Mouse (Mus musculus) kidney, postnatal 25 days (tissue): ENCODE data around the gene Dop1b.

Experiments used
- DNase-seq, 2 experiments: peaks; one replicate each; pipeline ENCODE4 v3.0.0; 2021; ENCODE audit warnings: mixed read lengths in 2 of 2

Gene Dop1b

DNA sequence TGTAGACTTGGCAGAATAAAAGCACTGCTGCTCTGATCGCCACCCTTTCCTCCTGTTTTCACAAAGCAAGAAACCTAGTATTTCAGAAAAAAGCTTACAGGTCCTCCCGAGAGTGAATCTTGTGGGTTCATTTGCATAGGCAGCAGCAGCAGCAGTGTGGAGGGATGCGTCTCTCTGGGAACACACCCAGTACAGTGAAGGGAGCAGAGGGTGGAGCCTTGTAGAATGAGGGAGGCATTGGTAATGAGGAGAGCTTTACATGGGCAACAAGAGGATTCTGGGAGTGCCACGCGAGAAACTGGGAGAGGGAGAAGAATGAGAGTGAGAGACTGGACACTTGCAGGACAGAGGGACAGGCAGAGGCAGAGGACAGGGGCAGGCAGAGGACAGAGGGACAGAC is 2.7 kb downstream of the Dop1b start:
- DNase-seq: no peak

DNA sequence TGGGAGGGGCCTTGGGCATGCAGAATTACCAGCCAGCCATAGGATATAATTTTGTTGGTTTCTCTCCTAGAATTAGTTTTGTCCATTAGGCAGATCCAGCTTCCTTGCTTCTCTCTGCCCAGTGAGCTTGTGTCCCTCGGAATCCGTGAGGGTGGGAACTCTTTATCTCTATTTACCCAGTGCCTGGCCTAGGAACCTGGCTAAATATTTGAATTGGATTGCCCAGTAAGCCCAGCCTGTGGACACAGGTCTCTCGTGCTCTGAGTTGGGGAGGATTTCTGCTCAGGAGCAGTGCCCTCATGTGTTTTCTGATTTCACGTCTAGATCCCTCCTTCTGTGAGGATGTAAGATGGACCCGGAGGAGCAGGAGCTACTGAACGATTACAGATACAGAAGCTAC is 4.1 kb downstream of the Dop1b start:
- DNase-seq: no peak

DNA sequence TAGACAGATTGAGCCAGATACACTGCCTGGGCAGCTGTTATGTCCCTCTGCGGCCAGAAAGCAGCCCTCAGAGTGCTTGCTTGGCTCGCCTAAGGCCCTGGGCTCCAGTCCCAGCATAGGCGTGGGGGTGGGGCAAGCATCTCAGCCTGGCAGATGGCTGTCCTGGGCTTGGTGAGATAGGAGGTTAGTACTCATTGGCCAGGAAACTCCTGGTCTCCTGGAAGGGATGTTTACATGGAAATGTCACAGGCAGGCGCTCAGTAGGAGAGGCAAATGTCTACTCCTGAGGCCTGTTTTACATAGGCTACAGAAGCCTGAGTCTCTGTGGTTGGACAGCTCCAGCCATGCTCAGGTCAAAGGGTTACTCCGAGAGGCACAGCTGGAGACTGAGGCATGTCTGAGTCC is 5.6 kb downstream of the Dop1b start:
- DNase-seq: peak; percentile 25 to 53

DNA sequence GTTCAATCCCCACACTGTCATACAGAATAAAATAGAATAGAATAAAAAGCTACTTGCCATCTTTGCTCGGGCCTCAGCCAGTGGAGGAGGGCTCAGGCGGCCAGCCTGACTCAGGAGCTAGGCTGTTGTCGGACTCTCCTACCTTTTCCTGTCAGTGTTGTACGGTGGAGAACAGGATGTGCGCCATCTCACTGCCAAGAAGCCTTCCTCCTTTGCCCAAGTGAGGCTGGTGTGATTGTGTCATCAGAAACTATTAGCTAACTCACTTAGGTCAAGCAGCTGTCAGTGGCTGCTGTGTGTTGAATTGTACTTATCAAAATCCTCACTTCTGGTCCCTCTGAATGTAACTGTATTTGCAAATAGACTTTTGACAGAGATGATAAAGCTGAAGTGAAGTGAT is 10.1 kb downstream of the Dop1b start:
- DNase-seq: no peak

DNA sequence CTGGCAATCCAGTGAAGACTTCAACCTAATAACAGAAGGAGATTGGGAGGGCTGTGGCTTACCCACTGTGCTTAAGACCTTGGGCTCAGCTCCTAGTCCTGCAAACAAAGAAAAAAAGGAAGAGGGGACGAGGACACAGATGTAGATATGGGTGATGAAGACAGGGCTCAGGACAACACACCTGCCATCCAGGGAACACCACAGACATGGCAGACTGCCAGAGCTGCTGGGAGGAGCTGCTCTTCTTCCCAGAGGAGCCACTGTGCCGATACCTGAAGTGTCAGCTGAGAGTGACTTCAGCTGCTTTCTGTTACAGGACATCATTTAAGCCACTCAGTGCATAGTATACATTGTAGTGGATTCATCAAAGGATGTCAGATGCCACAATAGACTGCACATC is 10.8 kb downstream of the Dop1b start:
- DNase-seq: no peak

DNA sequence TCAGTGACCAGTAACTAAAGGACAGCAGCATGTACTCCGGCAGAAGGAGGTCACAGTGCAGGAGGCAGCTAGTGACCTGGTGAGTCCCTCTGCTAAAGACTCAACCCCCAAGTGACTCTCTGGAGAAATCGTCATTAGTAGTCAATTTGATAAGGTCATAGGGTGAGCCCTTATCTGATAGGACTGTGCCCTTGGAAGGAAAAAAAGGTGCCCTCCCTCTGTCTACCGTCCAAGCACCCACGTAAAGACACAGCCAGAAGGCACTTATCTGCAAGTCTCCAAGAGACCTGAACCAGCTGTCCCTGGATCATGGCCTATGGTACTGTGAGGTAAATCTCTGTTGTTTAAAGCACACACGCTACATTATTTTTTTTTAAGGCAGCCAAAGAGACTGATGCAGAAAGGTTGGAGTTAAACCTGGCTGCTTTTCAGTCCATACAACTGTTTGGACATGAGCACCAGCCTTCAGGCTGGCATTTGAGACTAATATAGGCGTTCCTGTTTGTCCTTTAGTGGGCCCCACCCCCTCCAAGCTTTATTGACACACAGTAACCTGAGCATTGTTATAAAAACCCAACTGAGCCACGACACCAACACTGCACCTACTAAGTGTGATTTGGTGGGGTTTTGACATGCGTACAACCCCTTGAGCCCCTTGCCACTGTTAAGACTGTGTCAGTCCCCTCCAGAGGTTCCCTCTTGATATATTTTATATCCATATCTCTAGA is 13.9 kb downstream of the Dop1b start:
- no peak for DNase-seq

DNA sequence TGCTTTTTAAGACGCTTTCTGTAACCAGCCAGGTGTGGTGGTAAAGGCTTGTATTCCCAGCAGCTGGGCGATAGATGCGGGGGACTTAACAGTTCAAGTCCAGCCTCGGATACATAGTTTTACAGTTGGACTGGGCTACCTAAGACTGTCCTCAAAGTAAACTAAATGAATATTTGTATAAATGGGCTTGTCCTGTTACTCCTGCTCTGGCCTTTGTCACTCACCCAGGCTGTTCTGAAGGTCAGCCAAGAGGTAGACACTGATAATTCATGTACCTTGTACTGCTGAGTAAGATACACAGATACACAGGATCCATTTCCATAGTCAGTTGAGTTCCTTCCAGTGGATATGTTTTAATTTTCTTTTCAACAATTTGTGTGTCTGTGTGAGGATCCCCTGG is 14.5 kb downstream of the Dop1b start:
- DNase-seq: no peak

DNA sequence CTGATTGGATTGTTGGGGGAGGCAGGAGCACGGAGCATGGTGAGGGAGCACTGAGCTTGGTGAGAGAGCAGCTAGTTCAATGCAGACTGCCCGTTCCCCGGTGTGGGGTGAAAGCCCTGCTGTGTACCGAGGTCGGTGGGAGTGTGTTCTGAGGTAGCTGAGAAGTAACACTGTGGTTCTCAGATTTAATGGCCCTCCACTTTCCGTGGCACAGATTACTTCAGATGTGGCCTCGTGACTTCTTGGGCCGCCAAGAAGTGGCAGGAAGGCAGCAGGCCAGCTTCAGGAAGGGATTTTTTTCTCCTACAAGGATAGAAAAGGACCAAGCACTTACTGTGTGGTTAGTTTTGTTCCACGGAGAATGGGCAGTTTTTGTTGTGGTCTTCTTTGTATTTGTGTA is 17.0 kb downstream of the Dop1b start:
- DNase-seq: no peak

DNA sequence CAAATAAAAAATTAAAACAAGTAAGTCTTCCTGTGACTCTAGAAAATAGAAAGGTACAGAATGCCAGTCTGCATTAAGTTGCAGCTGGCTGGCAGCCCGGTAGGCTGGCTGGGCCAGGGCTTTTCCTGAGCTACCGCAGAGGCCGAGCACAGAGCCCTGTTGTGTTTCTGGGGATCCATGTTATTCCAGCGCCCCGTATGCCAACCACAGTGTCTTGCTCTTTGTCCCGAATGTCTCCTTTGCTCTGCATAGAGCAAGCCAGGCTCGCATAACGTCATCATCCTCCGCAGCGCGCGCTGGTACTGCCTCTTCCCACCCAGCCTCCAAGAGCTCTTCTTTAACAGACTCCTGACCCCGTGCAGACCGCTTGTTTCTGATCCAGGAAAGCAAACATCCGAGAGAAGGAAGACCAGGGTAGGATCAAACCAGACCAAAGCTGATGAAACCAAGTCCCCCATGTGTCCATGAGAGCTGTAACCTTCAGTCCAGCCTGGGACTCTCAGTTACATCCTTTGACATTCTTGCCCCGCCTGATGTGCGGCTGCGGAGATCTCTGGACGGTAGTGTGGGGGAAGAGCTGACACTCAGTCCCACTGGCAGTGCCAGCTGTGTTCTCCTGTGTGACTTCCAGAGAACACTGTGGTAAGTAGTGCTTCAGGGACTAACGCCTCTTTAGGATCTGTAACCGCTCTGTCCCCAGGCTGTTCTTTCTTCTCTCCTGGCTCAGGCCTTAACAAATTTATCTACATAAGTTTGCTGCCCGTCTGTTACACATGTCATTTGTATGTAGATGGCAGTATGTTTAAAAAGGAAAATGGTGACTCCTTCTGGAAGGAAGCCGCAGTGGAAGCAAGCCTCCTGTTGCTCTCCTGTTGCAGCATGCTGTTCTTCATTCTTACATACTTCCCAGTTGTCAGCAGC is 18.4 kb downstream of the Dop1b start:
- no peak for DNase-seq

DNA sequence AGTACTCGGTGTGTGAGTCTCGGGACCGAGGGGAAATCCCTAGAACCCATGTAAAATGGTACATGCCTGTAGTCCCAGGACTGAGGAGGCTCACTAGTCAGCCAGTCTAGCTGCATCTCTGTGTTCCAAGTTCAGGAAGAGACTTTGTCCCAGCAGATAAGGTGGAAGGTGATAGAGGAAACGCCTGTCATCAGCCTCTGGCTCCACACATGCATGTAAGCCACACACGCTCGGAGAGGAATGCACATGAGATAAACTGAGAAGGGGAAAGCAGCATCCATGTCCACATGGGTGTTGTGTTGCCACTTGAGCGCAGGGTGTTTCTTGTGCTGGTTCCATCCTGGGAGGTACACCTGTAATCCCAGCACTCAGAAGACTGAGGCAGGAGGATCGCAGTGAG is 19.6 kb downstream of the Dop1b start:
- DNase-seq: no peak

DNA sequence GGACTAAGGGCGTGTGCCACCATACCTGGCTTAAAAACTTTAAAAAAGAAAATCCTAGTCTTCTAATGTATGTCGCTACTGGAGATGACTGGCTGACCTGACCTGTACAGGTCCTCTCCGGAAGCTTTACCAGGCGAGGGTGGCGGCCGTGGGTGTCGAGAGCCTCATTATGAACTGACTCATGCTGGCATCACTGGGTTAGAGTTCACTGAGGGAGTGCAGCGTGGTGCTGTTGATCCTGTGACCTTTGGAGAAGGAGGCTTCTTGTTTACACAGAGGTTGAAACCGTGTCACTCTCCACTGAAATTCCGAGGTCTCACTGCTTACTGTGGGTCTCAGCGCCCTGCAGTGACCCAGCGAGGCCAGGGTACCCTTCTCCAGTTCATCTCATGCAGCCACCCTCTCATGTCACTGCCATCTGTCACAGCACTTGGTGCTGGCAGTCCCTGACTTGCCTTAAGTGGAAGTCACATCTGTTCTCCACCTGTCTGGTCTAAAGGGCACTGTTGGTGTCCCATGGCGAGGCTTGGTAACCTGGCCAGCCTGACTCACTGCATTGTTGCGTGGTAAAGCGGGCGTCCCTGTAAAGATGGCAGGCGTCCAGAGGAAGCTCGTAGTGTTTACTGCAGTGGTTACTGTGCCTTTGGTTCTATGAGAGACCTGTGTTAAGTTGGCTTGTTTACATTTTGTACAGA is 21.3 kb downstream of the Dop1b start:
- no peak for DNase-seq

DNA sequence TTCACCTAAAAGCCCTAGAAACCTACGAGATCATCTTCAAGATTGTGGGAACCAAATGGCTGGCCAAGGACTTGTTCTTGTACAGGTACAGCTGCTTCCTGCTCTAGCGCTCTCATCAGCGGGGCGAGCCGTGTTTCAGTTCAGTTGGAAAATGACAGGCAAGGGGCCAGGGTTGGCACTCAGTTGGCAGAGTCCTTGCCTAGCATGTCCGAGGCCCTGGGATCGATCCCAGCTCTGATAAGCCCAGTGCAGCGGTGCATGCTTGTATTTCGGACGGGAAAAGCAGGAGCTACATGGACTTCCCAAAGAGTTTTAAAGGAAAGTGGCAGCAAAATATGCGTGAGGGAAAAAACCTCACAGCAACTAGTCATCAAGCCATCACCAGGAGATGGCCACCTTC is 27.5 kb downstream of the Dop1b start:
- no peak for DNase-seq

DNA sequence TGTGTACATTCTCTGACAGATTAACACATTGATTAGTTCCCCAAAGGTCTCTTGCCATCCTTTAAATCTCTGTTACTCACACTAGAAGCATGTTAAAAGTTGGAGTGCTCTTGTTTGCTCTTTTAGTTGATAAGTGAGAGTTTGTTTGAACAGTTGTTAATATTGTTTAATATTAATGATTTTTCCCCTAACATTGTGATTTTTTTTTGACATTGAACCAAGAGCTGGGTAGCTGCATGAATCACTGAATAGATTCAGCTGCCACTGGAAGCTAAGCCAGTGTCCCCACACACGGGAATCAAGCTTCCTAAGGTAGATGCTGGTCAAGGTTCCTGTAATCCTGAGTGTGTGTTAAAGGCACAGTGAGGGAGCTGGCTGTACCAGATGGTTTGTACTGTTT is 31.2 kb downstream of the Dop1b start:
- no peak for DNase-seq

DNA sequence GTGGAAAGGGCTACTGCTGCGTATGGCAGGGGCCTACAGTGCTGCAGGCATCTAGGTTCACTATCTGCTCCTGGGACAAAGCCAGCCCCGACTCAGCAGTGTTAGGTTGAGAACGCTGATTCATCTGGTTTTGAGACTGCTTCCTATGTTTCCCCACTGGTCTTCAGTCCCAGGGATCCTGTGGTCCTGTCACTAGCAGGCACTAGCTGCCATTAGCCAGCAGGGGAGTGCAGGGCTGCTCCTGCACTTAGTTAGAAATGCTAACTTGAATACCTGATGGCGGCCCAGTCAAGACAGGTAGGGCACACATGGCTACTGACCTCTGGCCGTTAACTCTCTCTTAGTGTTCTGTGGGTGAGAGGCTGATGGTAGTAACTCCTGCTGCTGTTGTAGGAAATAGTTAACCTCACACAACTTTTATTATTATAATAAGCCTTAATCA is 32.4 kb downstream of the Dop1b start:
- peak in 1 of 2 experiments; percentile 26 for DNase-seq

DNA sequence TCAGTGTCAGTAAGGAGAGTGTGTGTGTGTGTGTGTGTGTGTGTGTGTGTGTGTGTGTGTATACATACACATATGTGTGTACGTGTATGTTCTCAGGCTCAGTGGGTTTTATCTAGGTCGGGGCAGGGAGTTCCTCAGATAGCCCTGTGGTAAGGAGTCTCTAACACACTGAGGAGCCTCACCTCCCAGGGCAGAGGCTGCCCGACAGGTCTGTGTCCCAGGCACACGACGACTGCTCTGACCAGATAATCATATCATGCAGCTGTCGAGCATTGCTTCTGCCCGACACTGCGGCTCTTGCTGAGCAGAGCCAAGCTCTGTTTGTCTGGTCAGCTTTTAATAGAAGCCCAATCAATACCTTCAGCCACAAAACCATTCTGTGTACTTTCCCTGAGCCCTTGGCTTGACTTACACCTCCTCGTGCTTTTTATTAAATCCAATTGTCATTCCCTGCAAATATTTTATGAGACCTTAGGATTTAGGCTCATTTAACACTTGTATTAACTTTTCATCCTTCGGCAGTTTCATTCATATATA is 33.2 kb downstream of the Dop1b start:
- DNase-seq: no peak

DNA sequence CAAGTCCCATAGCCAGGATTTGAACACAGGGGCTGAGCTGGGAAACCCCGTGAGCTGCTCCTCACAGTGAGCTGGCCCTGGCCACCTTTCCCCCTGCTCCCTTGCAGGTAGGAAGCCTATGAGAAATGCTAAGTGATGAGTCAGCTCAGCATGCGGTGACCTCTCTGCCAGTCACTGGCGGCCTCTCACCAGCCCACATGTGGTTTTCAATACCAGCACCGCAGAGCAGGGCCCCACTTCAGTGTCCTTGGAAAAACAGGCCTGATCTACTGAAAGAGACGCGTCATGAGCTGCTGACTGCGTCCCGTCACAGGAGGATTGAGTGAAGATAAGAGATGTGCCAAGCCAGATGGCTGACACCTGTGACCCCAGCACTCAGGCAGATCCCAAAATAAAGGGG is 34.7 kb downstream of the Dop1b start:
- DNase-seq: no peak

DNA sequence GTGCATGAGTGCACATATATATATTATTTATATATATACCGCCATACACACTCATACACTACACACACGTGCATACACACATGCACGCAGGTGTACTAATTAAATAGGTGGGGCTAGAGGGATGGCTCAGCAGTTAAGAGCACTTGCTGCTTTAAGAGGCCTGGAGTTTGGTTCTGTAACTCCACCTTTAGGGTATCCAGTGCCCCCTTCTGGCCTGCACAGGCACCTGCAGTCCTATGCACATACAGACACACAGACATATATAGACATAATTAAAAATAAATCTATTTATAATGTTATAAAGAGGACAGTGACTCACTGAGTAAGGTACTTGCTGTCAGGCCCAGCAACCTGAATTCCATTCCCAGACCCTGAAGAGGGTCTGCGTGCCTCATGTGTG is 35.3 kb downstream of the Dop1b start:
- DNase-seq: peak in 1 of 2 experiments; percentile 5

DNA sequence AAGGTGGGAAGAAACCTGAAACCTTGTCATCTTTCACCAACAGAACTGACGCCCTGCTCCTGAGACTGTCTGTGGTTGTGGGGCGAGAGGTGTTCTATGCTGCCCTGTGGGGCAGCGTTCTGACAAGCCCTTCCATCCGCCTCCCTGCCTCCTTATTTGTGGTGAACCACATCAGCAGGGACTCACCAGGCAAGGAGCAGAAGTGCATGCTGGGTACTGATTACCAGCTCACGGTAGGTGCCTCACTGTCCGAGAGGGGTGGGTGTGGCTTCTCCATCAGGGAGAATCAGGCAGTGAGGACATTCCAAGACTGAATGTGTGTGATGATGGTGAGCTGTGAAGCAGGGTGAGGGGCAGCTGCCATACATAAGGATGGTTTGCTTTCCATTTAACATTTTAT is 35.7 kb downstream of the Dop1b start:
- no peak for DNase-seq

DNA sequence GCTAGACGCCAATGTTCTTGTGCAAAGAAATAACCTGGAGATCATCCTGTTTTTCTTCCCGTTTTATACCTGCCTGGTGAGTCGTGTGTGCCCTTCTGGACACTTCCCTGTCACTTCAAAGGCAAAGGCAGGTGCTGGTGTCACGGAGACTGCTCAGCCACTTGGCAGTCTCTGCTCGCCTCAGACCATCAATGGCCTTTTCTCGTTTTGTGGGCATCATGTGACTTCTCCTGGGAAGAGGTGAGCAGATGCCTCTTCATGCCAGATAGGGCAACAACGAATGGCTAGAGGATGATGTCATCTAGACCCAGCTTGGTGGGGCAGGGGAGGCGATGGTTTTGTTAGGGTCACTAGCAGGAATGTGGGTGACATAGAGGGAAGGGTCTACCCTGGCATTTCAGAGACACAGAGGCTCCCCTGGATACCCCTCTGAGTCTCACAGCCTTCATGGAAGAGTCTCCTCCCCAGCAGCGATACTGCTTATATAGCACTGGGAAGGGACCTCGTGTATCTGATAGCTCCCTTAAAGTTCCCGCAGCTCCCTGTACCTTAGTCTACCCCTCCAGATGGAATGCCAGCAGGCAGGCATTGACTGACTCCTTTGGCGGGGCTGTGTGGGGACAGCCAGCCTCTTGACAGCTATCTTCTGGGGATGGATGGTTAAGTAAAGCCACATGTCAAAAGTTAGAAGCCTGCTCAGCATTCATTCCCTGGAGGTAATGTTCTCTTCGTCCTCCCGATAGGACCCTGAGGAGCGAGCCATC is 37.6 kb downstream of the Dop1b start:
- no peak for DNase-seq

DNA sequence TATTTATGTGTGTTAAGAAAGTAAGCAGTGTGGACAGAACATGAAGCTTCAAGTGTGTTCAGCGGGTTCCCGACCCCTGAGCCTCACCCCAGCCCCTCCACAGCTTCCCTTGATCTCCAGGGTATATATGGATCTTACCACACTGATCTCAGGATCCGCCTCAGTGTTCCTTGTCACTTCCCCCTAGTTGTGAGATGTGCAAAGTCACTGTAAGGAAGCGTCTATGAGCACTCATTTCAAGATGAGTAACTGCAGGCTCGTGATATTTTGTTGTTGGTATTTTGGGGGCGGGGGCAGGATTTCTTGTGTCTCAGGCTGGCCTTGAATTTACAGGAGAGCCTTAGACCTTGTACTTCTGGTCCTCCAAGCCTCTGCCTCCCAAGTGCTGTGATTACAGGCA is 38.8 kb downstream of the Dop1b start:
- DNase-seq: no peak

DNA sequence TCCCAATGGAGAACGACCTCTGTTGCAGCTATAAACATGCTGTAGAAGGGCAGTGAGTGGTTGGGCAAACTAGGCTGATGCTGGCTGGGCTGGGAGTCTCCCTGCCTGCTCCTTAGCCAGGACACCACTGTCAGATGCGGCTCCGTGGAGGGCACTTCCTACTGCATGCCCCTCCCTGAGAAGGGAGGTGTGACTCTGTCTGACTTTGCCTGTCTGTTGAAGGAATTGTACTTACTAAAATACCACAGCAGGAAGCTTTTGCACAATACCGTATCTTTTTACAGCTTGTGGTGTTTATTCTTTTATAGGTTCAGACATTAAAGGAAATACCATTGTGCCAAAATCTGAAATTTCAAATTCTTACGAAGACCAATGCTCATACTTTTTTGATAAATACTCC is 40.1 kb downstream of the Dop1b start:
- no peak for DNase-seq

DNA sequence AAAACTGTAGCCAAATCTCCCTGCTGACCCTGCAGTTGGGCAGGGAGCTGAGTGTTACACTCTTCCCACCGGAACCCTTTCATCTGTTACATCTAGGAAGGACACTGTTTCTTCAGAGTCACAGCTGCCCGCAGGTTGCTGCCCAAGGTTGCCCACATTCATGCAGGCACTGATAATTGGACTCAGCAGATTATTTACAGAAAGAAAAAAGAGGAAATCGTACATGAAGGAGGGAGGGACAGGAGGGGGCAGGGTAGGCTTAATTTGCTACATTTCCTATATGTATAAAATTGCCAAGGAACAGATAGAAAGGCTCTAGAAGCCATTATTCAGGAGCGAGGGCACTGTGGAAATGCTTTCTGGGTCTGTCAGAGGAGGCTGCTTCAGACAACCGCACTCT is 44.9 kb downstream of the Dop1b start:
- DNase-seq: no peak

DNA sequence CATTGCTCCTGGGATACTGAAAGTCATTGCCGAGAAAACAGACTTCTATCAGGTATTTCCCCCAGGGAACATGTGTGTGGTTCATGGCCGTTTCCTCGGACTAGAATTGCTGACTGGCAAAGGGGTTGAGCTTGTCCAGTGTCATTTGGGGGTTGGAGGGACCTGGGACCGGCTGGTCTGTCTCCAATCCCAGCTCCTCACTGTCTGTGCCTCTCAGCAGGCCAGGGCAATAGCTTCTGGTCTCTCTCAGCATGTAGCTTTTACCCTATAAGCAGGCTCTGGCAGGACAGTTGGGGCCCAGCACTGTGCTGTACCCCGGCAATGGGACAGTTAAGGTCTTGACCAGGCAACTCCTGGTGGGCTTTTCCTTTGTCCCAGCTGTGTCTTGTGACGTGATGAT is 51.7 kb downstream of the Dop1b start:
- no peak for DNase-seq
